Mouse (Mus musculus): ENCODE data around the gene Pgghg.
"Not testable (repeated sequence)": the region's sequence is repeated elsewhere in the genome, so short reads cannot be mapped to it uniquely, and the experiment has no call there.

Gene Pgghg

DNA sequence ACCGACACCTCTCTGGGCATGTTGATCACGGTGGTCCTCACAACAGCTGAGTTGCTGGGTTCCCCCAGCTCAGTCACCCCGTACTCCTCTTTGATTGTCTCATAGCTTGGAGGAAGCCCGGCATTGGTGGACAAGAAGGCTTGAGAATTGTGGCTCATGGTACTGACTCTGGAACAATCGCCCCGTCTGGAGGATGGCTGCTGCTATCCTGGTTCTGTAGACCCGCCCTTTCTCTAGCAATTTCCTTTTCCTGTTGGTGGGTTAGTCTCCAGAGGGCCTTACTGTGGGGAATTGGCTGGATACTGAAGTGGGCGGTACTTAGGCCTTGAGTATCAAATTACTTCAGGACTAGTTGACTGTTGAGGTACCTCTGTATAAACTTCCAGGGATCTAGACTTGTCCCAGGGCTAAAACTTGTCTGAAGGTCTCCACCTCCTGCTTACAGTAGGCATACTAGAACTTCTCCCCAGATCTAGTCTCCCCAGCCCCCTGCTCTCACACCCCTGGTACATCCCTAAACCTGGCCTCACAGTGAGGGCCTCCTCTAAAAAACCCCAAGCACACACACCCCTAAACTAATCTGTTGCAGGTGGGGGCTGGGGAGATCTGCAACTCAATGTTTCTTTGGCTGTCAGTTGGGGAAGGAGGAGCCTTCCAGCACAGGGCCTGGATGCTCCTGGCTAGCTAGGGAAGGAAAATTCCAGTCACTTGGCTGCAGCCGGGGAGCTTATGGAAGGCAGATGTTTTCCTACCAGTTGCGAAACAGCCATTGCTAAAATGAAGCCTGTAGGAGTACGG lies 14.8 kb downstream of the Pgghg start, which contains the start of the genes Gm45717 and Ifitm2:
Gene Gm45717, minus strand, starts transcription at position 180 of the 798 bp plus-strand sequence.
Gene Ifitm2, minus strand, starts transcription at position 230 of the 798 bp plus-strand sequence.
- peak; percentile 25 for DNase-seq (ENCODE audit: low spot score)

DNA sequence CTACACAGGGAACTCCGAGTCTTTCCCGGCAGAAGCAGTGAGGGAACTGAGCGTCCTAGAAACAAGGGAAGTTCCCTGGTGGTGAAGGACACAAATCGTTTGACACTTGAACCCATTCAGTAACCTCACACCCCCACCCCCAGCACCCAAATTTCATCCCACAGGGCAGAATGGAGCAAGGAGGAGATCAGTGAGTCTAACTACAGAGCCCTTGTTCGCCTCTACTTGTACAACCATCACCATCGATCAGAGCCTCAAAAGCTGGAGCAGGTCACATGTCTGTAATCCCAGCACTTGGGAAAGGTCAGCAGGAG lies 15.3 kb downstream of the Pgghg start:
- no peak for DNase-seq (ENCODE audit: low spot score)

DNA sequence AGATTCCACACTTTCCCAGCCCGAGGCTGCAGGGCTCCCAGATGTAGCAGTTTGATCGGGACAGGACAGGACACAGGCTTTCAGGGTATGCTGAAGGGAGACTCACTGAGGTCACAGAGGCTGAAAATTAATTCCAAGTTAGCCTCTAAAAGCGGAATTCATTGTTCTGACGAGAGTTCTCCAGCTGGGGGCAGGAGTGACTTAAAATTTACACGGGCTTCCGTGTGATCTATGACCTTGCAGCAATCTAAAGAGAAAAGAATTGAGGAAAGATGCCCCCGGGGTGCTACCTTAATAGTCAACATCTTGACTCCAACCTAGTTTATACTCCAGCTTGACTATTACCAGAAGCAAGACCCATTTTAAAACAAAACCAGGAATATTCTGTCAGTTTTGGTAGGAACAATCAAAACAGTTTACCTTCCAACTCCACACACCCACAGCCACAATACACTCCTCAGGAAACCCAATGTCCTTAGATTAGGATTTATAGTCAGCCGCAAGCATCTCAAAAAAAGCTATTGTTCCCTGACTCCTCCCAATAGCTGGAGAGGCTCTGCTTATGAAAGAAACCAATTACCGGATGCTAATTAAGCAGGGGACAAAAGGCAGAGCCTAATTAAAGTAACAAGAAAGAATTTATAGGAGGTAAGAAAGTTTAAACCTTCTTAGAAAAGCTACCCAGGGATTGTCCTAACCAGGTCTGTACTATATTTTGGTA lies 18.1 kb downstream of the Pgghg start:
- DNase-seq (ENCODE audit: low spot score) = peak; percentile 47

DNA sequence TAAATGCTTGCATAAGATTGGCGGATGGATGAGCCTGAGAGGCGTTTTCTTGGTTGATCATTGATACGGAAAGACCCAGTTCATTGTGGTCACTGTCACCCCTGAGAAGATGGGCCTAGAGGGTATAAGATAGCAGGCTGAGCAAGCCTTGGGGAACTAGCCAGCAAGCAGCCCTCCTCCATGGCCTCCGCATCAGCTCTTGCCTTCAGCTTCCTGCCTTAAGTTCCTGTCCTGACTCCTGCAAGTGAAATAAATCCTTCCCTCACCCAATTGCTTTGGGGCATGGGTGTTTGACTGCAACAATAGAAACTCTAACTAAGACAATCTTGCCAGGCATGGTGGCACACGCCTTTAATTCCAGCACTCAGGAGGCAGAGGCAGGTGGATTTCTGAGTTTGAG lies 18.8 kb downstream of the Pgghg start:
- DNase-seq (ENCODE audit: low spot score) = no peak

DNA sequence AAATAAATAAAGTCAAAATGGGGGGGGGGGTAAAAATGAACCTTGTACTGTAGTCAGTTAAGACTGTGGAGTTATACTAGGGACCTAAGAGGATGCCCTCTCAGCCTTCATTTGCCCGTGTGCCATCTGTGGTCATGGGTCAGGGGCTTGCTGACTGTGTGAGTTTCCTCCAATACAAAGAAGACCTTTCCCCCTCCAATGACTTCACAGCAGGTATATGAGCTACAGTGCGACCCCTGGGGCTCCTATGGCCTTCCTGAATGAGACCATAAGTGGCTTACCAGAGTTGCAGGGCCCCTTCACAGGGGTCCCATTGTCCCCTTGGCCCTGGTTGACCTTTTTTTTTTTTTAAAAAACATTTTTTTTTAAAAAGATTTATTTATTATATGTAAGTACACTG lies 20.2 kb downstream of the Pgghg start:
- no peak for DNase-seq (ENCODE audit: low spot score)

DNA sequence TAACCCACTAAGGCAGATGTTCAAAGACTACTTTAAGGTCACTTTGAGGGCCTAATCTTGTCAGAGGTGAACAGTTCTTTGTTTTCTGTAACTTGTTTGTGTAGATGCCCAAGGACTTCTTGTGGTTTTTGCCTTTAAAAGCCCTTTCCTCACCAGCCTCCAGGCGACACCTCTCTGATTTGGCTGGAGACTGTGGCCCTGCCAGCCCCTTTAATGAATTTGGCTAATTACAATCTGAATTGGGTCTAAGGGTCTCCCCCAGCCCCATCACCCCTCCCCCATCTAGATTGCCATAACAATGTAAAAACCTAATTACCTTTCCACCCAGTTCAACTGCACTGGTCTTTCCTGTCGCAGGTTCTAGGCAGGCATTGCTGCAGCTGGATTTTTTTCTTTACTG lies 21.5 kb downstream of the Pgghg start:
- DNase-seq (ENCODE audit: low spot score) = no peak

DNA sequence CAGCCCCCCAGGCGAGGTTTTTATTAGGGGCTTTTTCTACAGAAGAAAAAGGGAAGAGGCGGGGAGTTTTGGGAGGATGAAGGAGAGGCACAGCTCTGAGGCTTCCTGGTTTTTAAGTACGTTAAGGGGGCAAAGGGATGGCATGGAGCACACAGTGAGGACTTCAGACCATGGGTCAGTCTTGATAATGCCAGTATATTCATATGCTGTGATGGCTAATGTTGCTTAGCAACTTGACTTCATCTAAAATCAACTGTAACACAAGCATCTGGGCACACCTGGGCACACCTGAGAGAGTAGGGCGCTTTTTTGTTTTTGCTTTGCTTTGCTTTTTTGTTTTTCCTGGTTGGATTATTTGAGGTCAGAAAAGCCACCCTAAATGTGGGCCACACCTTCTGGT lies 25.7 kb downstream of the Pgghg start, which contains the start of gene Ifitm1:
Gene Ifitm1, plus strand, starts transcription at position 301 of the 400 bp plus-strand sequence.
- no peak for DNase-seq (ENCODE audit: low spot score)

DNA sequence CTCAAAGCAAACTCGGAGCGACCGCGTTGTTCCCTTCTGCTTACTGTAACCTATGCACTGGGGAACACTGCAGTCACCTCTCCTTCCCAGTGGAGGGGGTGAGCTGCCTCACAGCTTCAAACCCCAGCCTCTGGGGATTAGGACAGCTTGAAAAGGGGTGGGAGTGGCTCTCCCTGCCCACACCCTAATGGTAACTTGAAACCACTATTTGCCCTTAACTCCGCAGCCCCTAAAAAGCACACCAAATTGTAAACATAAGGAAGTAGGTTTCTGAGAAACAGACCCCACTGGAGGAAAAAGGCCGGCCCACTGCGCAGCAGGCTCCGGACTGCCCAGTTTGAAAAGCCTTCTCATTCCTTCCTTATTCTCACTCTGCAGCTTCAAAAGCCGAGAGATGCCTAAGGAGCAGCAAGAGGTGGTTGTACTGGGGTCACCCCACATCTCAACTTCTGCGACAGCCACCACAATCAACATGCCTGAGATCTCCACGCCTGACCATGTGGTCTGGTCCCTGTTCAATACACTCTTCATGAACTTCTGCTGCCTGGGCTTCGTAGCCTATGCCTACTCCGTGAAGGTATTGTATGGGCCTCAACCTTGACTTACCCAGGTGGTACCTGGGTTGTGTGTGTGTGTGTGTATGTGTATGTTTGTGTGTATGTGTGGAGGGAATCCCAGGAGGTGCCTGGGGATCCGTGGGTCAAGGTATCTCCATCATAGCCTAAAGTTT lies 26.8 kb downstream of the Pgghg start:
- no peak for DNase-seq (ENCODE audit: low spot score)

DNA sequence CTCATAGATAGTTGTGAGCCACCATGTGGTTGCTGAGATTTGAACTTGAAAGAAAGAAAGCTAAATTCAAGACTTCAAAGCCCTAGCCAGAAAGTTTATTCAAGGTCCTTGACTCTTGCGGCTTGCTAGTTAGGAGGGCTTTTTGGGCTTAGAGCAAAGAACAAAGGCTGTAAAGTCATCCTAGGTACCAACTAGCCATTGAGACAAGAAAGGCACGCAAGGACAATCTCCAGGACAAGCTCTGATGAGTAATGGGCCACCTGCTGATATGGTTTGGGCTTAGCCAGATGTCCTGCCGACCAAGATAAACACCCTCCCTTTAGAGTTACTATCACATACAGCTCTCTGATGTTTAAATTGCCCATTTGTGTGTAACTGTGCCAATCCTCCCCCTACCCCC lies 27.5 kb downstream of the Pgghg start:
- DNase-seq (ENCODE audit: low spot score) = not testable (repeated sequence)

DNA sequence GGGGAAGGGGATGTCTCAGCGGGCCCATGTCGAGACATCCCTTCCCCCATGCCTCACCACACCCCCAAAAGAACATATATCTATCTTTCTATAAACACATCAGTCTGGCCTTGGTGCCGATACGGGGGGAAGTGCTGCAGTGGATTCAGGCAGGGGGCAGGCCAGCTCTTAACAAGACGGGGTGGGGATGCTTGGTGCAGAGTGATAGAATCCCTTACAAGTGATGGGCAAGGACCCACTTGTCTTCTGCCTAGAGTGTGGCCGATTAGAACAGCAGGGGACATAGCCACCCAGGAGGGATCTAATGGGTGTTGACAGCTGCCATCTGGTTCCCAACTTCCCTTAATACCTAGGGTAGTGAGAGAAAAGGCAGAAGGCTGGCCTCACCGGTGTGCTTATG lies 29.7 kb downstream of the Pgghg start:
- DNase-seq (ENCODE audit: low spot score) = no peak

DNA sequence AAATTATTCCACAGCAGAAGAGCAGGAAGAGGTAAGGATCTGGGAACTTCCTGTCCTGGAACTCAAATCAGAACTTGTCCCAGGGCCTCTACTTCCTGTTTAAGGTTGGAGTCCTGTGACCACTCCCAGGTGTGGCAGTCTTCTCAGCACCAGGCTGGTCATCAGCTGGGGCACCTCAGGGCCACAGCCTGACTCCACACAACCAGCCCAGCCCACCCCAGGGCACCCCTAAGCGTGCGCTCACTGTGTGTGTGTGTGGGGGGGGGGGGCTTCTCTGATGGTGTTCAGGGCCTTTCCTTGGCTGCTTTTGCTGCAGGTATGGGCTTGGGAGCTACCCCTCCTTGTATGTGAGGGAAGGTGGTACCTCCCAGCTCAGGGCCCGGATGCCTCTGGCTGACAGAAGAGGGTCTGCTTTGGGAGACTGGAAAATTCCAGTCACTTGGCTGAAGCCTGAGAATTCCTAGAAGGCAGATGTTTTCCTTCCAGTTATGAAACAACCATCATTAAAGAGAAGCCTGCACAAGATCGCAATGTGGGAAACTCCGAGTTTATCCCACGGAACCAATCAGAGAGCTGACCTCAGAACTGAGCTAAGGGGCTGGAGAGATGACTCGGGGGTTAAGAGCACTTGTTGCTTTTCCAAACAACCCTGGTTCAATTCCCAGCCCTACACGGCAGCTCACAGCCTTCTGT lies 30.4 kb downstream of the Pgghg start:
- DNase-seq (ENCODE audit: low spot score) = no peak

DNA sequence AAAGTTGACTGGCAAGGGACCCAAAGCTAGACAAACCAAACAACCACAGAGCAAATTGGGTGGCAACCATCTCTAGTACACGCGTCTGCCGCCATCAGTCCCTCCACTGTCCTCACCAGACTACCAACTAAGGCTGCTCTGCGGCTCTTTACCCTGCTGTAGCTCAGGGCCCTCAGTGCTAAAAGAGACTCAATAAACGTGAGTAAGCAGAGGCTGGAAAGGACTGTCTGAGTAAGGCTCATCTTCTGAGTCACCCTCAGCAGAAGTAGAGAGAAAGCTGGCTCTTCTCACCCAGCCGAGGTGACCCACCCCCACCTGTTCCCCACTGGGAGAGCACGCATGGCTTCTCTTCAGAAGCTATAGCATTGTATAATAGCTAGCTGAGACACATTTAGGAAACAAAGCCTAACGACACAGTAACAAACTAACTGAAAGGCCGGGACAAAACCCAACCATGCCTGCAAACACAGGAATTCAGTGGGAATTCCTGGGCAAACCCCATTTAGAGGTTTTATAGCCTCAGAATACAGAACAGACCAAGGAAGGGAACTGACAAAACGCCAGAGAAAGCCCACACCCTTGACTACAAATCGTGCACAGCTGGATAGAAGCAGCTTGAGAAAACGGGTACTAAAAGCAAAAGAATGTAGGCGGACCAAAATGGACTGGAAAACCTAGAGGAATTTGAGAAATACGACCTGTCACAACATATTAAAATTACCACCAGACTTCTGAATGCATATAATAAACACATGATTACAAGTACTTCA lies 32.4 kb downstream of the Pgghg start:
- no peak for DNase-seq (ENCODE audit: low spot score)

DNA sequence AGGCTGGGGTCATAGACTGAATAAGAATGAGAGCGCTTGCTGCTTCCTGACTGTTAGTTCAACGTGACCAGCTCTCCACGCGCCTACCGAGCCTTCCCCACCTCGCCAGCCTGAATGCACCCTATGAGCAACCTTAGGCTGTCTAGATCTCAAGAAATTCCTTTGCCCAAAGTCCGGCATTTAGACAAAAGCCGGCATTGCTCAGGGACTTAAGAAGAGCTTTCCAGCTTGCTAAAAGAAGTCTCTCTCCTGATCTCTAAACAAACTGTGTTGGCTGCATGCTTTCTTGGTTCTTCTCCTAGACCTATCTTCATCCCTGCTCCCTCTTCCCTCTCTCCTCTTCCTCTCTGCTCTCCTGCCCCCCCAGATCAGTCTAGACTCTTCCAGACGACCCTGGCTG lies 33.7 kb downstream of the Pgghg start:
- no peak for DNase-seq (ENCODE audit: low spot score)

DNA sequence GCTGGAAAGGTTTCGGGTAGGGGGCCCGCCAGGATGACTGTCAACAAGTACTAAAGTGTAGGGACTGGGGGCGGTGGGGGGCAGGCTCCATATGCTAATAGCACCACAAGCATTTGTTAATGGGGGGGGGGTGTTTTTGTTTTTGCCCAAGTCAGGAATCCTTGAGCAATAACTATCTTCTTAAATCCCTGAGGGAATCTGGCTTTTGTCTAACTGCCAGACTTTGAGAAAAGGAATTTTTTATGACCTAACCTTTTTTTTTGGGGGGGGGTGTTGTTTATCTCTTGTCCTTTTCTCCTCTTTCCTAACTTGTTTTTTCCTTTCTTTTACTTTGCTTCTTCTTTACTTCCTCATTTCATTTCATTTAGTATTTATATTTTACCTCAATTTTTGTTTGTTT lies 34.3 kb downstream of the Pgghg start:
- no peak for DNase-seq (ENCODE audit: low spot score)

DNA sequence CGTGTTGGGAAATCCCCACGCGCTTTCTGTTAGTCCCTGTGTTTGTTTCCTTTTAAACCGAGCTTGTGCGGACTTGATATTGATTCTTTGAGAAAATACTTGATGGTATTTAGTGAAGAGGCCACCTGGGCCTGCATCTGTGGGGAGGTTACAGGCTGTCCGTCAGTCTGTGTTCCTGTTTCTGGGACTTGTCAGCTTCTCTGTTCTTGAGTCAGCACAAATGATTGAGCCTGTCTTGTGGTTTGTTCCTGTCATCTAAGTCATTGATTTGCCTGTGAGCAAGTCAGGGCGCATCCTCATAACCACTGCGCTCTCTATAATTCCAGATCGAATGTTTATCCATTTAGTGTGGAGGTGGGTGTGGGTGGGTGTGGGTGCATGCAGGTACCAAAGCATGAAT lies 35.5 kb downstream of the Pgghg start:
- DNase-seq (ENCODE audit: low spot score) = not testable (repeated sequence)

DNA sequence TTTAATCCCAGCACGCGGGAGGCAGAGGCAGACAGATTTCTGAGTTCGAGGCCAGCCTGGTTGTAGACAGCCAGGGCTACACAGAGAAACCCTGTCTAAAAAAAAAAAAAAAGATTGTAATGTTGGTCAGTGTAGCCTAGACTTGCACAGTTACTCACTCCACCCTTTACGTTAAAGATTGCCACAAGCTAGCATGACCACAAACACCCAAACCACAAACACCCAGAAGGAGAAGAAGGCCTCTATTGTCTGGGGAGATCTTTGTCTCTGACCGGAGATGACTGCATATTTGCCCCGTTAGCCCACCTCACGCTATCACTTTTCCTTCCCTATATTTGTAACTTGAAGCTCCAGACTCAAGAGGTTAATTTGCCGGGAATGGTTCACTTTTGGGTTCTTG lies 40.5 kb downstream of the Pgghg start:
- DNase-seq (ENCODE audit: low spot score) = no peak

DNA sequence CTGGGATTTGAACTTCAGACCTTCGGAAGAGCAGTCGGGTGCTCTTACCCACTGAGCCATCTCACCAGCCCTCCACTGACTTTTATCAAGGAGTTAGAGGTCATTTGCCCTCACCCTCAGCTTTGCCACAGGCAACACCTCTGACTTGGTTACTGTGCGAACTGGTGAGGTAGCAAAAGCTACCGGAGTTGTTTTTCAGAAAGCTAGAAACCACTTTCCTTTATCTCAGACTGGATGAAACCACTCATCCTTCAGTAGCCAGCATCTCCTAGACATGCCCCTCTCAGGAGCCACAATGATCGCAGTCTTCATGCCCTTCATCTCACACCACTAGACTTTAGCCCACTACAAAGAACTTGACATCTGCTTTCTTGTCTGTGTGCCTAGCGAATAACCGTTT lies 41.8 kb downstream of the Pgghg start:
- no peak for DNase-seq (ENCODE audit: low spot score)

DNA sequence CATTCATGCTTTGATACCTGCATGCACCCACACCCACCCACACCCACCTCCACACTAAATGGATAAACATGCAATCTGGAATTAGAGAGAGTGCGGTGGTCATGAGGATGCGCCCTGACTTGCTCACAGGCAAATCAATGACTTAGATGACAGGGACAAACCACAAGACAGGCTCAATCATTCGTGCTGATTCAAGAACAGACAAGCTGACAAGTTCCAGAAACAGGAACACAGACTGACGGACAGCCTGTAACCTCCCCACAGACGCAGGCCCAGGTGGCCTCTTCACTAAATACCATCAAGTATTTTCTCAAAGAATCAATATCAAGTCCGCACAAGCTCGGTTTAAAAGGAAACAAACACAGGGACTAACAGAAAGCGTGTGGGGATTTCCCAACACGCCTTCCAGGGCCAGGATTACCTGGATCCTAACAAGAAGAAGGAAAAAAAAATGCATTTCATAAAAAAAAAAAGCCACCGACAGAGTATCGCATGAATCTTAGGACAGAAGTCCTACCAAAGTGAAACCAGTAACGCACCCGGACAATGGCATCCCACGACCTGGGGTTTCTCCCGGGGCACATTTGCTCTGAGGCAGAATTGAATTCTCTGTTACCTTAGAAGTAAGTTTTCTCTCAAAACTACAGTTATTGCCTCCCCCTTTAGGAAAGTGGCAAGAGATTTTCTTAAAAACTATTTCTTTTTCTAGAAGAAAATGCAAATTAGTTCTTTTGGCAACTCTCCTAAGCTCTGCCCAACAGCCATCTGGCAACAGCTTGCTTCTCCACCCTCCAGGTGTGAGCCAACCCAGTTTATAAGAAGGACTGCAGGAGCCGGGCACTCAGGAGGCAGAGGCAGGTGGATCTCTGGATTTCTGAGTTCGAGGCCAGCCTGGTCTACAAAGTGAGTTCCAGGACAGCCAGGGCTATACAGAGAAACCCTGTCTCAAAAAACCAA lies 46.3 kb downstream of the Pgghg start:
- peak; percentile 32 for DNase-seq (ENCODE audit: low spot score)

DNA sequence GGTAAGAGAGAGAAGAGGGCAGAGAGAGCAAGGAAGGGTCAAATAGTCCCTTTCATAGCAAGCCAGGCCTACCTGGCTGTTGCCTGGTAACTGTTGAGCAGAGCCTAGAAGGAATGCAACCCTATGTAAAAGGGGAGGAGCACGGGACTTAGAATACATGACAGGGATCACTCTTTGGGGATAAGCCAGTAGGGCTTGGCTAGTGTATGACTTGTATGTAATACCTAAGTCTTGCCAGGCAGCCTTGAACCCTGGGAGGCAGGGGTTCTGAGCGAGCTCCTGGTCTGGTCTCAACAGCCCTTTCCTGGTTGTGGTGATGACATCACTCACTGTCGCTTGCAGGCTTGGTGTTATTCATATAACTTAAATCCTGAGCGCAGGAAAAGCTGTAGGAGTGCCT lies 47.8 kb downstream of the Pgghg start:
- DNase-seq (ENCODE audit: low spot score) = no peak

DNA sequence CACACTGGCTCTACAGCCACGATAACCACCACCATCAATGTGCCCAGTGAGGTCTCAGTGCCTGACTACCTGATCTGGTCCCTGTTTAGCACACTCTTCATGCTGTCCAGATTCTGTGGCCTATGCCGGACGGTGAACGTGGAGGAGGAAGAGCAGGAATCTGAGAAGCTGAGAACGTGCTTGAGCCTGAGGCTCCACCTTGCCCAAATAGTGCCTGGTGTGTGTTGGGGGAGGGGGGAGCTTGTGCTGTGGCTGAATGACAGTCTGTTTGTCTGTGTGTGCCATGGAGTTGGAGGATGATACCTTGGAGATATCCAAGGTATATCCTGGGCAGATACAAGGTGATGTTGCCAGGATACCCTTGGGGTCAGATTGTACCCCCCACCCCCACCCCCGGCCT lies 49.0 kb downstream of the Pgghg start:
- DNase-seq (ENCODE audit: low spot score) = no peak

Measured in layer of hippocampus, adult 11-12 months (tissue).